Comparison of ENCODE assay signal across 14 mouse cellular contexts in the genomic region with DNA sequence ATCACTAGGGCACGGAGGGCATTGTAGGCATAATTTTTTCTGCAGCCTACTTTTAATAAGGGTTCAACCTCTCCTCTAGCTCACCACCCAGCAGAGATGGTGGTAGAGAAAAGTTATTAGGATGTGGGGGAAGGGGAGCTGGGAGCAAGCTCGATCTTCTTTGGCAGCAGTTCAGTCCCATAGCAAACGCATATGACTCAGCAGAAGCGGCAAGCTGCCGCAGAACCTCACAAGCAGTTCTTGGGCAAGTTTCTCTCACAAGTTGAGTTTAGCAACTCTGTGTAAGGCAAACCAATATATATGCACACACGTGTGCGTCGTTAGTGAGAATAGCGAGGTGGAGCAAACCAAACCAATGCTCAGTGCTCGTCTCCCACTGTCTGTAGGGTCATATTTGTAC.
A peak's percentile ranks its signal among the peaks of the same experiment; 100 is the strongest.
DNase-seq lines count a peak whose midpoint lies in the region; ATAC-seq lines count a peak whose summit lies in the region.
"Had no signal": no experiment of that assay in that cellular context is flagged by ENCODE, and none has a peak within 500 bp of the region (broad histone marks: within the 10 kb centered on the region; RNA-seq: fewer than 3 reads in every experiment).

No protein-coding gene starts in this region.

- DNase-seq in frontal cortex, postnatal 36 days (ENCODE audit: low spot score in 2 of 2) = peak; percentile 14 to 53
- DNase-seq in frontal cortex, postnatal 14 days (ENCODE audit: low spot score in 2 of 2) = no peak
- DNase-seq in left cerebral cortex, postnatal 14 days (ENCODE audit: low spot score in 2 of 2) = peak; percentile 26 to 41
- DNase-seq in left cerebral cortex, postnatal 4 days = no peak
- DNase-seq in right cerebral cortex, adult 2 months (ENCODE audit: low spot score in 2 of 2) = peak; percentile 23 to 35
- DNase-seq in right cerebral cortex, postnatal 14 days = no peak
- peak; percentile 39 for DNase-seq in telencephalon, adult 2 months (ENCODE audit: low read depth, low spot score)
- DNase-seq: adrenal gland, postnatal 25 days; cerebellum, adult 9-10 months; heart, adult 2 months; kidney, postnatal 4 days; thymus, postnatal 25 days had no signal

- no peak for ATAC-seq in granulocyte monocyte progenitor cell, adult 5-6 weeks (replicated peaks; ENCODE audit: poor library complexity, severe bottlenecking)
- ATAC-seq: midbrain, embryonic 13.5 days had no signal

- intact Hi-C loops in left cerebral cortex, postnatal 14 days (cut with DNase I) = loop anchor here (10.0 kb wide), 1 partner anchor 142 kb away; no protein-coding TSS in a partner anchor
- intact Hi-C loops in left cerebral cortex, postnatal 4 days (cut with DNase I) = no loop called here

Comparison
In these comparisons a context has a peak if more than half of its experiments do, and no peak if none do; other contexts are left out.
1. DNase-seq: peak in frontal cortex, postnatal 36 days (2 of 2), left cerebral cortex, postnatal 14 days (2 of 2), right cerebral cortex, adult 2 months (2 of 2) and telencephalon, adult 2 months (single experiment); none in frontal cortex, postnatal 14 days (0 of 2), left cerebral cortex, postnatal 4 days (single experiment) and right cerebral cortex, postnatal 14 days (single experiment).